Mouse (Mus musculus): ENCODE measurements around the gene Gm10073. TPM values are rescaled to one million over a fixed set of nuclear protein-coding genes. Genes with fewer than 3 reads are reported as not detected.
"Not testable (repeated sequence)": the region's sequence is repeated elsewhere in the genome, so short reads cannot be mapped to it uniquely, and the experiment has no call there.

Gene Gm10073
- total and polyA plus RNA-seq, 2 experiments from 2014 or later = 6.5 to 70.8 TPM

DNA sequence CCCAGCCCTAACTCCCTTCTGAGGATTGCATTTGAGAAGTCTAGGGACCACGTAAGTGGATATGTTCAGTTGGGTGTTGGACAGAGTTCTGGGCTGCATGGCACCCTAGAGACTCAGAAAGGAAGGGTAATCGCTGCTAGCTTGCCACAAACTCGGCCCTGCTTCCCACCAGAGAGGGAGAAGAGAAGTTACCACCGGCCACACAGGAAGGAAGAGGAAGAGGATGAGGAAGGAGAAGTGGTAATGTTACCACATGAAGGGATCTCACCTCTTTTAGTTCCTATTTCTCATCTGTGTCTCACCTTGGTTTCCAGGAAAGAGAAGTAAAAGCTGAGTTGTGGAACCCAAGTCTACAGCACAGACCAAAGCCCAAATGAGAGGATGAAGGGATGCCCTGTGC is 1.0 kb upstream of the Gm10073 start:
- TF ChIP-seq CTCF (IDR thresholded peaks at IDR 0.05; ENCODE audit: low read depth) (no peak), EP300 (IDR thresholded peaks at IDR 0.05; ENCODE audit: low read depth) (no peak)
- H3K9me3 ChIP-seq (replicated peaks; ENCODE audit: control insufficient read depth, low read length) = no peaks in the 10 kb centered on the region

DNA sequence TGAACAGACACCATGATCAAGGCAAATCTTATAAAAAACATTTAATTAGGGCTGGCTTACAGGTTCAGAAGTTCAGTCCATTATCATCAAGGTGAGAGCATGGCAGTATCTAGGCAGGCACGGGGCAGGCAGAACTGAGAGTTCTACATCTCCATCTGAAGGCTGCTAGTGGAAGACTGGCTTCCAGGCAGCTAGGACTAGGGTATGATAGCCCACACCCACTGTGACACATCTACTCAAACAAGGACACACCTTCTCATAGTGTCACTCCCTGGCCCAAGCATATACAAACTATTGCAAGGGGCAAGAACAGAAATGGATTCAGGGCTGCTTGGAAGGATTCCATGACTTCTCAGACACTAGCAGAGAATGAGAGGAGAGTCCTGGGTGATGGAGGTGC is 1.1 kb downstream of the Gm10073 start:
- DNase-seq (ENCODE audit: low spot score); H3K4me3 ChIP-seq (ENCODE audit: low read depth, low read length); H3K4me1 ChIP-seq (ENCODE audit: control insufficient read depth, insufficient read depth); H3K27me3 ChIP-seq (ENCODE audit: control insufficient read depth, insufficient read depth, low read length); H3K36me3 ChIP-seq (replicated peaks; ENCODE audit: control insufficient read depth, insufficient read depth, low read length); ATAC-seq (ENCODE audit: insufficient read depth, low read depth); H3K9me3 ChIP-seq (replicated peaks; ENCODE audit: control insufficient read depth, low read length); H3K9ac ChIP-seq (replicated peaks; ENCODE audit: low read depth, low read length); H3K27ac ChIP-seq (ENCODE audit: low read depth); H3K4me2 ChIP-seq (ENCODE audit: low read depth, low read length): not testable (repeated sequence)
- 60% methylated on average over 1 of the region's 1 CpGs for WGBS

More for the DNA sequence above, 1.0 kb upstream of the Gm10073 start:
- peaks cover 8% of the 10 kb centered on the region for H3K4me1 ChIP-seq (ENCODE audit: control insufficient read depth, insufficient read depth)
- WGBS = 83% methylated on average over 4 of the region's 4 CpGs
- no peak overlapping the region for H3K27ac ChIP-seq (ENCODE audit: low read depth)
- no peak overlapping the region for H3K4me3 ChIP-seq (ENCODE audit: low read depth, low read length)
- no peaks in the 10 kb centered on the region for H3K36me3 ChIP-seq (replicated peaks; ENCODE audit: control insufficient read depth, insufficient read depth, low read length)
- H3K27me3 ChIP-seq (ENCODE audit: control insufficient read depth, insufficient read depth, low read length) = no peaks in the 10 kb centered on the region
- no peak for DNase-seq (ENCODE audit: low spot score)
- ATAC-seq (ENCODE audit: insufficient read depth, low read depth) = no peak
- H3K4me2 ChIP-seq (ENCODE audit: low read depth, low read length) = no peak overlapping the region
- H3K9ac ChIP-seq (replicated peaks; ENCODE audit: low read depth, low read length) = no peak overlapping the region

DNA sequence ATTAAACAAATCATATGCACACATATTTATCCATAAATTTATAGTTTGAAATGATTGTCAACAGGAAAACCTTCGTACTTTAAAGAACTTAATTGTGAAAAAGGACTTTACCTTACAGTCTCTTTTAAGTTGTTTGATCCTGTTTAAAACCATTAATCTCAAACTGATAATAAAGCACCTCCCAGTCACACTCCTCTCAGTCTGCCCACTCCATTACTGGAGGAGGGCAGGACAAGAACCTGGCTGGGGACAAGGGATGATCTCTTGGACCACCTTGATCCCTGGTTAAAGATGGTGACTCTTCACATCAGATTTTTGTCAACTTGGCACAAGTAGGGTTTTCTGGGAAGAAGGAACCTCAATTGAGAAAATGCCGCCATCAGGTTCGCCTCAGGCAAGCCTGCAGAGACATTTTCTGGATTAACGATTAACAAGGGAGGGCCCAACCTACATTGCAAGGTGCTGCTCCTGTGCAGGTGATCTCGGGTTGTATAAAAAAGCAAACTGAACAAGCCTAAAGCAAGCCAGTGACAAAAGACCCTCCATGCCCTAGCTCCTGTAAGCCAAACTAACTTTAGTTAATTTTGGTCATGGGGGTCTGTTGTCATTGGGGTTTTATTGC is 1.6 kb downstream of the Gm10073 start:
- Histone ChIP-seq H3K27me3 (ENCODE audit: control insufficient read depth, insufficient read depth, low read length) (no peaks in the 10 kb centered on the region), H3K9ac (replicated peaks; ENCODE audit: low read depth, low read length) (no peak overlapping the region), H3K4me3 (ENCODE audit: low read depth, low read length) (no peak overlapping the region), H3K9me3 (replicated peaks; ENCODE audit: control insufficient read depth, low read length) (no peaks in the 10 kb centered on the region), H3K36me3 (replicated peaks; ENCODE audit: control insufficient read depth, insufficient read depth, low read length) (no peaks in the 10 kb centered on the region), H3K4me2 (ENCODE audit: low read depth, low read length) (no peak overlapping the region), H3K4me1 (ENCODE audit: control insufficient read depth, insufficient read depth) (peaks cover 3% of the 10 kb centered on the region; the same call in 1 of the 2 replicates), H3K27ac (ENCODE audit: low read depth) (no peak overlapping the region)
- no peak for TF ChIP-seq CTCF (IDR thresholded peaks at IDR 0.05; ENCODE audit: low read depth)
- 84% methylated on average over 5 of the region's 5 CpGs for WGBS
- ATAC-seq (ENCODE audit: insufficient read depth, low read depth) = no peak
- no peak for DNase-seq (ENCODE audit: low spot score)

DNA sequence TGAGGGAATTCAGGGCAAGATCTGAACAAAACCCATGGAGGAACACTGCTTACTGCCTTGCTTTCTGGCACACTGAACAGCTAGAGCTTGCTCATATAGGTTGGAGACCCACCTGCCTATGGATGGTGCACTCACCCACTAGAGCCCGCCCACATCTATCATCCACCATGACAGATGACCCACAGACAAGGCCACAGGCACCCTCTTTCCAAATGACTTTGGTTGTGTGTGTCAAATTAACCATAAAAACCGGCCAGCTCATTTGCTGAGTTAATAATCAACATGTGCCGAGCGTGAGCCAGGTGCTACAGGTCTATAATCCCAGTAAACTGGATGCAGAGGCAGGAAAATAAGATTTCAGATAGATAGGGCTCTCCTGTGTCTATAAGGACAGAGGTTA is 2.9 kb downstream of the Gm10073 start:
- Histone ChIP-seq H3K4me1 (ENCODE audit: control insufficient read depth, insufficient read depth) (no peaks in the 10 kb centered on the region), H3K4me2 (ENCODE audit: low read depth, low read length) (no peak overlapping the region), H3K27me3 (ENCODE audit: control insufficient read depth, insufficient read depth, low read length) (no peaks in the 10 kb centered on the region), H3K9me3 (replicated peaks; ENCODE audit: control insufficient read depth, low read length) (no peaks in the 10 kb centered on the region), H3K4me3 (ENCODE audit: low read depth, low read length) (no peak overlapping the region), H3K9ac (replicated peaks; ENCODE audit: low read depth, low read length) (no peak overlapping the region), H3K27ac (ENCODE audit: low read depth) (no peak overlapping the region), H3K36me3 (replicated peaks; ENCODE audit: control insufficient read depth, insufficient read depth, low read length) (no peaks in the 10 kb centered on the region)
- WGBS = 93% methylated on average over 4 of the region's 4 CpGs
- no peak for ATAC-seq (ENCODE audit: insufficient read depth, low read depth)
- no peak for TF ChIP-seq EP300 (IDR thresholded peaks at IDR 0.05; ENCODE audit: low read depth)
- no peak for TF ChIP-seq CTCF (IDR thresholded peaks at IDR 0.05; ENCODE audit: low read depth)
- DNase-seq (ENCODE audit: low spot score) = no peak

DNA sequence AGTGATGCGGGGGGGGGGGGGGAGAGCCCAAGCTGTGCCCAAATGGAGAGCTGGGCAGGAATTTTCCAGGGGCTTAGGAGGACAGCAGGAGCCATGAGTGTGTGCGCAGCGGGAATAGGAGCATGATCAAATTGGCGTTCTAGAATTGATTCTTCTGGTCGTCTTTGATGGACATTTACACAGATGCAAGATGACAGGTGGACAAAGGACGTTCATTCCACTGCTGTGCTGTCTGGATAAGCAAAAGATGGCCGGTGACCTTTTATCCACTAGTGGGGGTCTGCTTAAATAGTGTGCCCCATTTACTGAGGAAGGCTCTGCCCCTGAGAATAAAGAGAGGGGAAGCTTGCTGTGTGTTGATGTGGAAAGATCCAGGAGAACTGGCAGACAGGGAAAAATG is 4.3 kb downstream of the Gm10073 start:
- H3K4me2 ChIP-seq (ENCODE audit: low read depth, low read length) = no peak overlapping the region
- H3K36me3 ChIP-seq (replicated peaks; ENCODE audit: control insufficient read depth, insufficient read depth, low read length) = no peaks in the 10 kb centered on the region
- 73% methylated on average over 7 of the region's 7 CpGs for WGBS
- DNase-seq (ENCODE audit: low spot score) (no peak), ATAC-seq (ENCODE audit: insufficient read depth, low read depth) (no peak)
- no peak overlapping the region for H3K27ac ChIP-seq (ENCODE audit: low read depth)
- no peaks in the 10 kb centered on the region for H3K9me3 ChIP-seq (replicated peaks; ENCODE audit: control insufficient read depth, low read length)
- H3K27me3 ChIP-seq (ENCODE audit: control insufficient read depth, insufficient read depth, low read length) = no peaks in the 10 kb centered on the region
- no peaks in the 10 kb centered on the region for H3K4me1 ChIP-seq (ENCODE audit: control insufficient read depth, insufficient read depth)
- H3K9ac ChIP-seq (replicated peaks; ENCODE audit: low read depth, low read length) = no peak overlapping the region
- no peak for TF ChIP-seq EP300 (IDR thresholded peaks at IDR 0.05; ENCODE audit: low read depth)
- TF ChIP-seq CTCF (IDR thresholded peaks at IDR 0.05; ENCODE audit: low read depth) = no peak
- H3K4me3 ChIP-seq (ENCODE audit: low read depth, low read length) = no peak overlapping the region

DNA sequence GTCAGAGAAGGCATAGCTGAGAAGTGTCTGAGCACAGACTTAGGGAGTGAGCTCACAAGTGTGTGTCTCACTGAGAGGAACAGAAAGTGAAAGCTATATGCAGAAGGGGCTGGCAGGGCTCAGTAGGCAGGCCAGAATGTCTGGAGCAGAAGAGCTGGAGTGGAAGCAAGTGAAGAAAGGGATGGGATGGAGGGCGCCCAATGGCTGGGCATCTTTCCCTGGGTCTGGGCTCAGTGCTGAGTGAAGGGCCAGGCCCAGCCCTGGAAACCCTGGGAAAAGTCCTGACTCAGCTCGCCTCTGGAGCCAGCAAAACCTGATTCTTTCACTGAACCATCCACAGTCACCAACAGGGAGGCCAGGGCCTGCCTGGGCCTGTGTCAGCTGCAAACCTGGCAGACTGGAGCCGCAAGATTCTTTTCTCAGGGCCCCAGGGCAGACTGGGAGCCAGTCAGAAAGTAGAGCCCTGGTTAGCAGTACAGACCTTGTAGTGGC is 9.5 kb downstream of the Gm10073 start:
- H3K36me3 ChIP-seq (replicated peaks; ENCODE audit: control insufficient read depth, insufficient read depth, low read length) = no peaks in the 10 kb centered on the region
- no peak overlapping the region for H3K4me3 ChIP-seq (ENCODE audit: low read depth, low read length)
- WGBS = 83% methylated on average over 3 of the region's 3 CpGs
- no peak overlapping the region for H3K4me2 ChIP-seq (ENCODE audit: low read depth, low read length)
- H3K4me1 ChIP-seq (ENCODE audit: control insufficient read depth, insufficient read depth) = no peaks in the 10 kb centered on the region
- no peaks in the 10 kb centered on the region for H3K9me3 ChIP-seq (replicated peaks; ENCODE audit: control insufficient read depth, low read length)
- no peak overlapping the region for H3K9ac ChIP-seq (replicated peaks; ENCODE audit: low read depth, low read length)
- DNase-seq (ENCODE audit: low spot score) = no peak
- H3K27me3 ChIP-seq (ENCODE audit: control insufficient read depth, insufficient read depth, low read length) = no peaks in the 10 kb centered on the region
- TF ChIP-seq CTCF (IDR thresholded peaks at IDR 0.05; ENCODE audit: low read depth) = no peak
- TF ChIP-seq EP300 (IDR thresholded peaks at IDR 0.05; ENCODE audit: low read depth) = no peak
- ATAC-seq (ENCODE audit: insufficient read depth, low read depth) = no peak
- H3K27ac ChIP-seq (ENCODE audit: low read depth) = no peak overlapping the region
